Comparison of ENCODE assay signal across 17 mouse cellular contexts in the genomic region with DNA sequence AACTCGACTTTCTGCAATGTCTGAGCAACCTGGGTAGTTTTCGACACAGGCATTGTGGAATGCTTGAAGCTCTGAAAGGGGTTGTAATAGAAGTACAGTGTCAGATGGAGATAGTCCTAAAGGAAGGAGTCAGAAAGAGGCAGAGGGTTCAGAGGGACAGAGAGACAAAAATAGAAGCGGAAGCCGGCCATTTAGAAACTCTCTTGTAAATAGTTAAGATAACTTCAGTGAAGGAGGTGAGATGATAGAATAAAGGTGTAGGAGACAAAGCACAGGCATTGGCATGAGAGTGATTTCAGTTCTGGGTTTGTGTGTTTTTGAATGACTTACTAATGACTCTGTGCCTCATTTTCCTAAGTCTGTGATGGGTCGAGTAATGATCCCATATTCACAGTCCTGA.
"Had no signal": no experiment of that assay in that cellular context is flagged by ENCODE, and none has a peak within 500 bp of the region (broad histone marks: within the 10 kb centered on the region; RNA-seq: fewer than 3 reads in every experiment).

No protein-coding gene starts in this region.

- H3K4me2 ChIP-seq: lung, embryonic 15.5 days; midbrain, embryonic 11.5 days; midbrain, embryonic 13.5 days; midbrain, embryonic 15.5 days; neural tube, embryonic 12.5 days; stomach, embryonic 15.5 days had no signal

- H3K9me3 ChIP-seq: lung, embryonic 15.5 days; megakaryocyte, embryonic 14.5 days; midbrain, embryonic 13.5 days; midbrain, embryonic 15.5 days; neural tube, embryonic 12.5 days; stomach, embryonic 15.5 days had no signal

- H3K9ac ChIP-seq: lung, embryonic 15.5 days; midbrain, embryonic 13.5 days; midbrain, embryonic 15.5 days; neural tube, embryonic 12.5 days; stomach, embryonic 15.5 days had no signal

- H3K27ac ChIP-seq: lung, embryonic 15.5 days; macrophage; midbrain, embryonic 13.5 days; midbrain, embryonic 15.5 days; neural tube, embryonic 12.5 days; stomach, embryonic 15.5 days; stomach, postnatal 0 days had no signal

- H3K4me1 ChIP-seq: lung, embryonic 15.5 days; megakaryocyte, embryonic 14.5 days; midbrain, embryonic 13.5 days; midbrain, embryonic 15.5 days; neural tube, embryonic 12.5 days; stomach, embryonic 15.5 days had no signal

- H3K4me3 ChIP-seq: lung, embryonic 15.5 days; megakaryocyte, embryonic 14.5 days; midbrain, embryonic 13.5 days; midbrain, embryonic 15.5 days; neural tube, embryonic 12.5 days; stomach, embryonic 15.5 days had no signal

- ATAC-seq: lung, postnatal 0 days; midbrain, embryonic 13.5 days; midbrain, embryonic 15.5 days had no signal

- H3K36me3 ChIP-seq: lung, embryonic 15.5 days; midbrain, embryonic 13.5 days; midbrain, embryonic 15.5 days; neural tube, embryonic 12.5 days; stomach, embryonic 15.5 days had no signal

- H3K27me3 ChIP-seq: neural tube, embryonic 12.5 days; stomach, embryonic 15.5 days had no signal

- DNase-seq: lung, adult 2 months; lung, postnatal 14 days; lung, postnatal 36 days; right cerebral cortex, postnatal 14 days; thymus, adult 2 months; thymus, postnatal 25 days; thymus, postnatal 4 days had no signal
